Mouse (Mus musculus): Measurements from ENCODE around the gene Akap7. TPM values are rescaled to one million over a fixed set of nuclear protein-coding genes. Genes with fewer than 3 reads are reported as not detected.
"Not testable (repeated sequence)": the region's sequence is repeated elsewhere in the genome, so short reads cannot be mapped to it uniquely, and the experiment has no call there.

Gene Akap7
- polyA plus RNA-seq, 1 experiment: 91.9 TPM

DNA sequence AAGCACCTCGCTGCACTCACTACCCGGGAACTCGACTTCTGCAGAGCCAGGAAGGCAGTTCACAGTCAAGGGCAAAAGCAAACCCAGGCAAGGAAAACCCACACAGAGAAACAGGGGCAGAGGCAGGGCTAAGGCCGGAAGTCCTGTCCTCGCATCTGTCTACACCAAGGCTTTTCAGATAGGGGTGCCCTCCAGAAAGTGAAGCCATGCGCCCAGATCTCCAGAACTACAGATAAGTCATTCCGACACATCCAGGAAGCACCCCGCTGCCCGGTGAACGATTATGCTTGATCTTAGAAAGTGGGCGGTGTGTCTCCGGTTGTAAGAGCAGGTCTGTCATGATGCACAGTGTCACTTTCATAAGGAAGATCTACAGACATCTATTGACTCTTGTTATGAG, 109.1 kb downstream of the Akap7 start:
- H3K4me1 ChIP-seq (ENCODE audit: control insufficient read depth, insufficient read depth, low read length): peaks cover 5% of the 10 kb centered on the region
- no peaks in the 10 kb centered on the region for H3K27me3 ChIP-seq (ENCODE audit: control insufficient read depth, insufficient read depth, low read length)
- peak overlapping the region; percentile 87 for H3K27ac ChIP-seq (ENCODE audit: insufficient read depth, low read length)
- DNase-seq: peak; percentile 53 to 65
- peak overlapping the region; percentile 80 for H3K4me3 ChIP-seq (replicated peaks; ENCODE audit: insufficient read depth, low read depth, low read length)
- 3% methylated on average over 12 of the region's 12 CpGs for WGBS
- TF ChIP-seq CTCF (IDR thresholded peaks at IDR 0.05; ENCODE audit: borderline replicate concordance, insufficient read depth, low read depth, low read length): no peak
- no peak for TF ChIP-seq POLR2A (IDR thresholded peaks at IDR 0.05; ENCODE audit: borderline replicate concordance, insufficient read depth, low read length)

DNA sequence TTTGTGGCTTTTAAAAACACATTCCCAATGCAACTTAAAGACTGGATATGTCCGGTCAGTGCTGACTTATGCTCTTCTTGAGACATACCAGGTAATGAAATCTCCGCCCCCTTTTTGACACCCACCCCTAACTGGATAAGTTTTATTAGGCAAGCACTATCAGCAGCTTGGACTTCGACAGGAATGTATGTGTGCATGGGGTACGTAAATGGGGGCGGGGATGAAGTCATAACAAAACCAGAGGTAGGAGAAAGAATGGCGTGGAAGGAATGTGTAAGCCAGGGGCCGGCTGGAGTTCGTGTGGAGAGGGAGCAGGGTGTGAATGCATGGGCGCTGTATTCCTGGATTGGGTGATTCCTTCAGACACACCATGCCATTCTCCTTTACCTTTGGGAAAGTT, 109.6 kb downstream of the Akap7 start:
- no peak for TF ChIP-seq POLR2A (IDR thresholded peaks at IDR 0.05; ENCODE audit: borderline replicate concordance, insufficient read depth, low read length)
- no peak for TF ChIP-seq CTCF (IDR thresholded peaks at IDR 0.05; ENCODE audit: borderline replicate concordance, insufficient read depth, low read depth, low read length)
- 35% methylated on average over 9 of the region's 9 CpGs for WGBS
- H3K27ac ChIP-seq (ENCODE audit: insufficient read depth, low read length): peak overlapping the region; percentile 87; the same call in 1 of the 2 replicates
- peak overlapping the region; percentile 80 for H3K4me3 ChIP-seq (replicated peaks; ENCODE audit: insufficient read depth, low read depth, low read length)
- DNase-seq: no peak
- peaks cover 5% of the 10 kb centered on the region for H3K4me1 ChIP-seq (ENCODE audit: control insufficient read depth, insufficient read depth, low read length)
- H3K27me3 ChIP-seq (ENCODE audit: control insufficient read depth, insufficient read depth, low read length): no peaks in the 10 kb centered on the region

DNA sequence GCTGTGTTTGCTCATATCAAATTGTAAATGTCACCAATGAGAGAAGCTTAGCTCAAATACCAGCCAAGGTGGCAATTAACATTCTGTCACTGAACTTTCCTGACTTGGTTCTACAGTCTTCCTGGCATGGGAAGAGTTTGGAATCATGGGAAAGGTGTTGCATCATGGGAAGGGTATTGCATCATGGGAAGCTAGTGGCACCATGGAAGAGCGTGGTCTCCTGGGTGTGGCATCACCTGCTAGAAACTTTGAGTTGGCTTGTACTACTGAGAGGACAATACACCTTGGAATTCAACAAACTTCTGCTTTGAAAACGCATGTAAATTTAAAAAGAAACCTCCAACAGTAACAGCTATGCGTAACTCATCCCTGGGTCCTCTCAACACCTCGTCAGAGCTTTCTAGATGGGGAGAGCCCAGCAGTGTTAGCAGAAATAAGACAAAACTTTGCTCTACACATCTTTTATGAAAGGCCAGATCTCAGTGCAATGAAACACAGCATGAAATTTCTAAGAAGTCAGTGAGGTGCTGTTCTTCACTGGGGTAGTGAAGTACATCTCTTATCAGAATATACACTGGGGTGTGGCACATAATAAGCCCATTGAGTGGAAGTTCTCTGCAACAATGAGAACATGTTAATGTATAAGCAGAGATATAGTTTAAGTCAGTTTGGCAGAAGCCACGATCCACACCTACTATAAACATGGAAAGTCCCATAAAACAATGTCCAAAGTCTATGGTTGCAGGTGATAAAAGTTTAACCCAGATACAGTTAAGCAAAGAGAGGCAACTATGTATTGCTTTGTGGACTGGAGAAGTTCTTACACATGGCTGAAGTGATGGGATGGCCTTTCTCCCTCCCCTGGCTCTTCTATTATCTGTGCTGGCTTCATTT, 115.2 kb downstream of the Akap7 start:
- 79% methylated on average over 5 of the region's 5 CpGs for WGBS
- TF ChIP-seq CTCF (IDR thresholded peaks at IDR 0.05; ENCODE audit: borderline replicate concordance, insufficient read depth, low read depth, low read length) (no peak), POLR2A (IDR thresholded peaks at IDR 0.05; ENCODE audit: borderline replicate concordance, insufficient read depth, low read length) (no peak)
- no peak for DNase-seq
- no peak overlapping the region for H3K27ac ChIP-seq (ENCODE audit: insufficient read depth, low read length)
- H3K4me1 ChIP-seq (ENCODE audit: control insufficient read depth, insufficient read depth, low read length): peaks cover 16% of the 10 kb centered on the region
- no peak overlapping the region for H3K4me3 ChIP-seq (replicated peaks; ENCODE audit: insufficient read depth, low read depth, low read length)
- H3K27me3 ChIP-seq (ENCODE audit: control insufficient read depth, insufficient read depth, low read length): no peaks in the 10 kb centered on the region

DNA sequence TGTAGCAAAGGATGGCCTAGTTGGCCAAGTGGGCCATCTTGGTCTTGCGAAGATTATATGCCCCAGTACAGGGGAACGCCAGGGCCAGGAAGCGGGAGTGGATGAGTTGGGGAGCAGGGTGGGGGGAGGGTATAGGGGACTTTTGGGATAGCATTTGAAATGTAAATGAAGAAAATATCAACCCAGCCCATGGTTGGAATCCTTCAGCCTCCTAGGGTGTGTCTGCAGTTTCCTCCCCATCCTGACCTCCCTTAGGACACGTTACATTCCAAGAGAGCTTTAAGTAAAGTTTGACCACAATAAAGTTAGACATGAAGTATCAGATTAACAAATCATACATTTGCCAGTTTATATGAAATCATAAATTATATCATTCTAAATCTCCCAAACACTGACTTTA, 116.5 kb downstream of the Akap7 start:
- 91% methylated on average over 4 of the region's 4 CpGs for WGBS
- DNase-seq: no peak
- H3K27ac ChIP-seq (ENCODE audit: insufficient read depth, low read length): no peak overlapping the region
- no peaks in the 10 kb centered on the region for H3K27me3 ChIP-seq (ENCODE audit: control insufficient read depth, insufficient read depth, low read length)
- H3K4me1 ChIP-seq (ENCODE audit: control insufficient read depth, insufficient read depth, low read length): peaks cover 18% of the 10 kb centered on the region
- no peak for TF ChIP-seq POLR2A (IDR thresholded peaks at IDR 0.05; ENCODE audit: borderline replicate concordance, insufficient read depth, low read length)
- no peak for TF ChIP-seq CTCF (IDR thresholded peaks at IDR 0.05; ENCODE audit: borderline replicate concordance, insufficient read depth, low read depth, low read length)
- no peak overlapping the region for H3K4me3 ChIP-seq (replicated peaks; ENCODE audit: insufficient read depth, low read depth, low read length)

DNA sequence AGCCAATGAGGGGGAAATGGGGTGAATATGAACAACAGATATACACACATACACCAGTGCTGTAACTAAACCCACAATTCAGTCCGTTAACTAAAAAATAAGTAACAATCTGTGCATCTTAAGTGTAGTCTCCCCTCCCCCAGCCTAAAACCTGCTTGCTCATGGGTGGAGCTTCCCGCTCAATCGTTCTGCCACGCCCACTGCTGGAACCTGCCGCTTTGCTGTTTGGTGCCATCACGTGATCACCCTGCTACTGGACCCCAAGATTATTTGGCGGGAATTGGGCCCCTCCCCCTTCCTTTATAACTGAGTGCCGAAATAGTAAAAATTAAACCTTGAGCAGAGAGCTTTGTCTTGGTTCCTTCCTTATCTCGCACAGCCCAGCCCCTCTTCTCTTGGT, 121.4 kb downstream of the Akap7 start:
- DNase-seq: not testable (repeated sequence)
- 61% methylated on average over 9 of the region's 9 CpGs for WGBS

DNA sequence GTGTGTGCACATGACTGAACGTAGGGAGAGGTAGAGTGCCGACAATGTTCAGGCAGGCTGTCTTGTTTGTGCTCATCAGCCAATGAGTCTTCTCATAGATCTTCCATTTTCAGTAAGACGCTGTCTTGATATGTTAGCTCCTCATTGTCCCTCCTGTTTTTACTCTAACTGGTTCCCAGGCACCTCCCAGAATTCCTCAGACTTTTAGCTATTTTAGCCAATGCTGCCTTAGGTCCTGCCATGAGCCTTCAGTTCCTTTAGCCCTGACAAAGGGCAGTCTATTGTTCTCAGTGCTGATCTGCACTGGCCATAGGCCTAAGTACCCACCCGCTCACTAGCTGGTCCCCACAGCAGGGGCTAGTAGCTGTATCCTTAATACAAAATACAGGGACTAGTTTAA, 122.0 kb downstream of the Akap7 start:
- H3K4me1 ChIP-seq (ENCODE audit: control insufficient read depth, insufficient read depth, low read length): peaks cover 32% of the 10 kb centered on the region
- H3K27me3 ChIP-seq (ENCODE audit: control insufficient read depth, insufficient read depth, low read length): no peaks in the 10 kb centered on the region
- TF ChIP-seq POLR2A (IDR thresholded peaks at IDR 0.05; ENCODE audit: borderline replicate concordance, insufficient read depth, low read length) (no peak), CTCF (IDR thresholded peaks at IDR 0.05; ENCODE audit: borderline replicate concordance, insufficient read depth, low read depth, low read length) (no peak)
- H3K4me3 ChIP-seq (replicated peaks; ENCODE audit: insufficient read depth, low read depth, low read length): no peak overlapping the region
- H3K27ac ChIP-seq (ENCODE audit: insufficient read depth, low read length): no peak overlapping the region
- 73% methylated on average over 4 of the region's 4 CpGs for WGBS
- no peak for DNase-seq

More for the DNA sequence above, 121.4 kb downstream of the Akap7 start:
- H3K27ac ChIP-seq (ENCODE audit: insufficient read depth, low read length); H3K27me3 ChIP-seq (ENCODE audit: control insufficient read depth, insufficient read depth, low read length); H3K4me3 ChIP-seq (replicated peaks; ENCODE audit: insufficient read depth, low read depth, low read length): not testable (repeated sequence)
- H3K4me1 ChIP-seq (ENCODE audit: control insufficient read depth, insufficient read depth, low read length): peaks cover 32% of the 10 kb centered on the region

DNA sequence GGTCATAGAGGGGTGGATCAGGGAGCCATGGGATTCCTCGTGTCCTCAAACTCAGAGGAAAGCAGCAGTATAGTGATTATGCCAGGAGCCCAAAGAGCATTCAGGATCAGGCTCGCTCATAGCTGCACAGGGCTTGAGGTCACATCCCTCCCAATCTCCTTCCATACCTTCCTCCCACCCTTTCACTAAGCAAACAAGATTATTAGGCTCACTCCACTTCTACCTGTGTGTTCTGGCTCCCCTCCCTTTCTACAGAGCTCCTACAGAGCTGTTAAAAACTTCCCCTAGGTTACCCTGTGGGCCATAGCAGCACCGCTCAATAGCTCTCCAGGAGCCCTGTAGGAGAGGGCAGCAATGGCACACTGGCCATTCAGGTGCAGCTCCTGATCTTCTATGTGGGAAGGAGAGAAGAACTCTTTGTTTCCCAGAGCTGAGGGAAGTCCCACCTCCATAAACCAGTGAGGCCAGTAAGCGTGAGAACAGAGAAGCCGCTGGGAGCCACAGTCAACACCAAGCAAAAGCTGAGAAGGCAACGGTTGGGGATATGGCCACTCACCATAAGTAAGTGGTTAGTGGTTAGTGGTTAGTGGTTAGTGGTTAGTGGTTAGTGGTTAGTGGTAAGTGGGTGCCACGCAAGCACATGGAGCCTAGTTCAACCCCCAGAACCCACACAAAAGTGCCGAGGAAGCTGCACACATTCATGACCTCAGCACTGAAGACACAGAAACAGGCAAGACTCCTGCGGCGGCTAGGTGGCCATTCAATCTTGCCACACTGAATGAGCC, 122.7 kb downstream of the Akap7 start:
- Histone ChIP-seq H3K27me3 (ENCODE audit: control insufficient read depth, insufficient read depth, low read length) (no peaks in the 10 kb centered on the region), H3K4me3 (replicated peaks; ENCODE audit: insufficient read depth, low read depth, low read length) (no peak overlapping the region), H3K27ac (ENCODE audit: insufficient read depth, low read length) (0 out of 2 replicates have a peak overlapping the region, but pooled peaks have one; percentile 36), H3K4me1 (ENCODE audit: control insufficient read depth, insufficient read depth, low read length) (peaks cover 31% of the 10 kb centered on the region)
- no peak for DNase-seq
- no peak for TF ChIP-seq CTCF (IDR thresholded peaks at IDR 0.05; ENCODE audit: borderline replicate concordance, insufficient read depth, low read depth, low read length)
- no peak for TF ChIP-seq POLR2A (IDR thresholded peaks at IDR 0.05; ENCODE audit: borderline replicate concordance, insufficient read depth, low read length)
- WGBS: 63% methylated on average over 10 of the region's 10 CpGs
